Mouse (Mus musculus) hindbrain, embryonic 11.5 days (tissue): ENCODE data around the gene Pigx. TPM values are rescaled to one million over a fixed set of nuclear protein-coding genes. Genes with fewer than 3 reads are reported as not detected.

Experiments used
- ATAC-seq: fragments of 200-750 bp; cut with Nextera tagmentation; 2 replicates; pipeline ENCODE4 v1.8.0; 2017; ENCODE audit warnings: mild to moderate bottlenecking, moderate TSS enrichment, moderate library complexity; ENCODE audit not compliant: low FRiP score
- DNase-seq: peaks from one replicate; pipeline ENCODE4 v3.0.0-alpha.2; 2015; ENCODE audit warnings: low spot score
- H3K27ac ChIP-seq: fragments of 300-500 bp; sonication (generic); 2 replicates; pipeline ENCODE4 v1.5.1; 2014; ENCODE audit warnings: mild to moderate bottlenecking, low read depth, low read length
- H3K27me3 ChIP-seq: fragments of 300-500 bp; sonication (generic); 2 replicates; pipeline ENCODE4 v1.6.1; 2014; ENCODE audit warnings: mild to moderate bottlenecking, low read length, moderate library complexity, mixed read lengths; ENCODE audit not compliant: control insufficient read depth, insufficient read depth
- H3K36me3 ChIP-seq: fragments of 300-500 bp; sonication (generic); 2 replicates; pipeline ENCODE4 v1.6.1; 2014; ENCODE audit warnings: mild to moderate bottlenecking, low read length, moderate library complexity, mixed read lengths; ENCODE audit not compliant: control insufficient read depth, insufficient read depth
- H3K4me1 ChIP-seq: fragments of 300-500 bp; sonication (generic); replicated peaks from 2 replicates; pipeline ENCODE4 v1.6.1; 2014; ENCODE audit warnings: low read length, mixed read lengths; ENCODE audit not compliant: control insufficient read depth, insufficient read depth
- H3K4me2 ChIP-seq: fragments of 300-500 bp; sonication (generic); replicated peaks from 2 replicates; pipeline ENCODE4 v1.6.1; 2014; ENCODE audit warnings: mild to moderate bottlenecking, low read depth, low read length
- H3K4me3 ChIP-seq: fragments of 300-500 bp; sonication (generic); 2 replicates; pipeline ENCODE4 v1.5.1; 2014; ENCODE audit warnings: low read depth, low read length
- H3K9ac ChIP-seq: fragments of 300-500 bp; sonication (generic); 2 replicates; pipeline ENCODE4 v1.6.1; 2014; ENCODE audit warnings: low read depth, low read length
- H3K9me3 ChIP-seq: fragments of 300-500 bp; sonication (generic); 2 replicates; pipeline ENCODE4 v1.6.1; 2016; ENCODE audit warnings: low read length; ENCODE audit not compliant: control insufficient read depth
- WGBS: fragments of 180-500 bp; shearing (Covaris S2); extraction: QIAGEN DNeasy Blood & Tissue Kit; methylation state at CpG from one replicate; pipeline ENCODE4 v1.1.7; 2014; 5-methylcytosine and 5-hydroxymethylcytosine counted together
- polyA plus RNA-seq: library from polyadenylated mRNA; unstranded; fragments of >200 nt; fragmentation: Nextera tagmentation; extraction: Ambion mirVana; gene quantifications from 2 replicates; pipeline ENCODE4 v1.2.1, GENCODE M21; 2014

Pigx gene
- polyA plus RNA-seq, result 147 and 150 TPM in 2 replicates

- WGBS, result 0% methylated on average over 34 of the region's 34 CpGs
- ATAC-seq, result peak; percentile 97
Measured at GRCm38 (mm10) chr16:32099638-32100150, at the start of gene Pigx, which contains the start of gene Cep19. Pigx (minus strand) TSS chr16:32099740. Cep19 (plus strand) TSS chr16:32099800.

GRCm38 (mm10) chr16:32147589-32148207 lies 48.2 kb upstream of the Pigx start:
- Histone ChIP-seq H3K4me2 (no peak overlapping the region), H3K36me3 (no peaks in the 10 kb centered on the region), H3K9ac (no peak overlapping the region), H3K27ac (no peak overlapping the region), H3K4me1 (no peaks in the 10 kb centered on the region), H3K27me3 (no peaks in the 10 kb centered on the region), H3K4me3 (no peak overlapping the region), H3K9me3 (no peaks in the 10 kb centered on the region)
- WGBS, result 58% methylated on average over 10 of the region's 13 CpGs
- ATAC-seq, result no peak
- DNase-seq, result peak; percentile 17

More at GRCm38 (mm10) chr16:32099638-32100150, at the start of gene Pigx, which contains the start of gene Cep19:
- Histone ChIP-seq H3K4me1 (no peaks in the 10 kb centered on the region), H3K9me3 (no peaks in the 10 kb centered on the region), H3K27ac (peak within 1 kb of the TSS; percentile 63), H3K27me3 (no peaks in the 10 kb centered on the region), H3K9ac (peak within 1 kb of the TSS; percentile 94), H3K4me2 (peak within 1 kb of the TSS; percentile 71), H3K36me3 (peaks cover 6% of the 10 kb centered on the region; the same call in 1 of the 2 replicates), H3K4me3 (peak within 1 kb of the TSS; percentile 97)
- DNase-seq, result peak; percentile 97

- H3K27ac ChIP-seq, result no peak overlapping the region
- no peaks in the 10 kb centered on the region for H3K36me3 ChIP-seq
- no peak overlapping the region for H3K4me3 ChIP-seq
- no peaks in the 10 kb centered on the region for H3K4me1 ChIP-seq
- ATAC-seq (no peak), DNase-seq (no peak)
- no peaks in the 10 kb centered on the region for H3K9me3 ChIP-seq
- no peaks in the 10 kb centered on the region for H3K27me3 ChIP-seq
- H3K4me2 ChIP-seq, result no peak overlapping the region
- no peak overlapping the region for H3K9ac ChIP-seq
- 94% methylated on average over 17 of the region's 17 CpGs for WGBS
Measured at GRCm38 (mm10) chr16:32144592-32144991, 45.1 kb upstream of the Pigx start.

- H3K4me2 ChIP-seq, result no peak overlapping the region
- H3K27ac ChIP-seq, result no peak overlapping the region
- no peak for ATAC-seq
Measured at GRCm38 (mm10) chr16:32143766-32144165, 44.2 kb upstream of the Pigx start.

GRCm38 (mm10) chr16:32138954-32139353 lies 39.4 kb upstream of the Pigx start:
- H3K9ac ChIP-seq, result no peak overlapping the region
- DNase-seq, result no peak
- no peaks in the 10 kb centered on the region for H3K36me3 ChIP-seq
- H3K27ac ChIP-seq, result no peak overlapping the region
- no peak overlapping the region for H3K4me2 ChIP-seq
- no peaks in the 10 kb centered on the region for H3K9me3 ChIP-seq
- H3K4me3 ChIP-seq, result no peak overlapping the region
- no peaks in the 10 kb centered on the region for H3K27me3 ChIP-seq
- no peak for ATAC-seq
- H3K4me1 ChIP-seq, result no peaks in the 10 kb centered on the region
- 88% methylated on average over 1 of the region's 1 CpGs for WGBS

More at GRCm38 (mm10) chr16:32143766-32144165, 44.2 kb upstream of the Pigx start:
- H3K9ac ChIP-seq, result no peak overlapping the region
- no peaks in the 10 kb centered on the region for H3K27me3 ChIP-seq
- no peak overlapping the region for H3K4me3 ChIP-seq
- H3K9me3 ChIP-seq, result no peaks in the 10 kb centered on the region
- no peaks in the 10 kb centered on the region for H3K4me1 ChIP-seq
- DNase-seq, result no peak
- no peaks in the 10 kb centered on the region for H3K36me3 ChIP-seq
- WGBS, result 96% methylated on average over 15 of the region's 15 CpGs

- no peak overlapping the region for H3K27ac ChIP-seq
- no peaks in the 10 kb centered on the region for H3K4me1 ChIP-seq
- no peaks in the 10 kb centered on the region for H3K27me3 ChIP-seq
- H3K9ac ChIP-seq, result no peak overlapping the region
- no peak overlapping the region for H3K4me3 ChIP-seq
- H3K36me3 ChIP-seq, result no peaks in the 10 kb centered on the region
- H3K4me2 ChIP-seq, result no peak overlapping the region
- ATAC-seq (no peak), DNase-seq (no peak)
- H3K9me3 ChIP-seq, result no peaks in the 10 kb centered on the region
- 79% methylated on average over 7 of the region's 7 CpGs for WGBS
Measured at GRCm38 (mm10) chr16:32135842-32136357, 36.4 kb upstream of the Pigx start.

GRCm38 (mm10) chr16:32133148-32133547 lies 33.6 kb upstream of the Pigx start:
- no peak overlapping the region for H3K9ac ChIP-seq
- no peak for ATAC-seq
- H3K4me3 ChIP-seq, result no peak overlapping the region
- DNase-seq, result no peak
- no peaks in the 10 kb centered on the region for H3K4me1 ChIP-seq
- 81% methylated on average over 3 of the region's 3 CpGs for WGBS
- H3K27me3 ChIP-seq, result no peaks in the 10 kb centered on the region
- H3K4me2 ChIP-seq, result no peak overlapping the region
- H3K36me3 ChIP-seq, result no peaks in the 10 kb centered on the region
- H3K27ac ChIP-seq, result no peak overlapping the region
- H3K9me3 ChIP-seq, result no peaks in the 10 kb centered on the region

- H3K27ac ChIP-seq, result no peak overlapping the region
- no peaks in the 10 kb centered on the region for H3K4me1 ChIP-seq
- no peaks in the 10 kb centered on the region for H3K27me3 ChIP-seq
- 72% methylated on average over 16 of the region's 16 CpGs for WGBS
- no peak overlapping the region for H3K4me3 ChIP-seq
- H3K9ac ChIP-seq, result no peak overlapping the region
- H3K9me3 ChIP-seq, result no peaks in the 10 kb centered on the region
- no peak overlapping the region for H3K4me2 ChIP-seq
- DNase-seq (no peak), ATAC-seq (no peak)
- no peaks in the 10 kb centered on the region for H3K36me3 ChIP-seq
Measured at GRCm38 (mm10) chr16:32130190-32130826, 30.8 kb upstream of the Pigx start.
